Mouse (Mus musculus) limb, embryonic 15.5 days (tissue): ENCODE measurements around the gene Ephb2. TPM values are rescaled to one million over a fixed set of nuclear protein-coding genes. Genes with fewer than 3 reads are reported as not detected.

Experiments
- ATAC-seq: fragments of 200-750 bp; cut with Nextera tagmentation; 2 replicates; pipeline ENCODE4 v1.8.0; 2017; ENCODE audit warnings: low read depth, moderate TSS enrichment; ENCODE audit not compliant: insufficient number of reproducible peaks, low FRiP score, low TSS enrichment
- H3K27ac ChIP-seq: fragments of 300-500 bp; sonication (generic); 2 replicates; pipeline ENCODE4 v1.5.1; 2015; ENCODE audit warnings: moderate library complexity, mild to moderate bottlenecking, inconsistent platforms
- H3K27me3 ChIP-seq: fragments of 300-500 bp; sonication (generic); 2 replicates; pipeline ENCODE4 v1.6.1; 2015; ENCODE audit warnings: inconsistent platforms
- H3K36me3 ChIP-seq: fragments of 300-500 bp; sonication (generic); 2 replicates; pipeline ENCODE4 v1.6.1; 2015; ENCODE audit warnings: inconsistent platforms
- H3K4me1 ChIP-seq: fragments of 300-500 bp; sonication (generic); 2 replicates; pipeline ENCODE4 v1.6.1; 2015; ENCODE audit warnings: inconsistent platforms
- H3K4me2 ChIP-seq: fragments of 300-500 bp; sonication (generic); 2 replicates; pipeline ENCODE4 v1.6.1; 2015; ENCODE audit warnings: mild to moderate bottlenecking, inconsistent platforms
- H3K4me3 ChIP-seq: fragments of 300-500 bp; sonication (generic); 2 replicates; pipeline ENCODE4 v1.5.1; 2015; ENCODE audit warnings: mild to moderate bottlenecking, inconsistent platforms
- H3K9ac ChIP-seq: fragments of 300-500 bp; sonication (generic); 2 replicates; pipeline ENCODE4 v1.6.1; 2015; ENCODE audit warnings: inconsistent platforms
- H3K9me3 ChIP-seq: fragments of 300-500 bp; sonication (generic); 2 replicates; pipeline ENCODE4 v1.6.1; 2016; ENCODE audit warnings: inconsistent platforms
- WGBS: fragments of 180-500 bp; shearing (Covaris S2); methylation state at CpG from one replicate; pipeline ENCODE4 v1.1.7; 2015; 5-methylcytosine and 5-hydroxymethylcytosine counted together
- polyA plus RNA-seq: library from polyadenylated mRNA; unstranded; fragments of >200 nt; fragmentation: Nextera tagmentation; extraction: Ambion mirVana; gene quantifications from 2 replicates; pipeline ENCODE4 v1.2.1, GENCODE M21; 2015

Ephb2 gene
- polyA plus RNA-seq, 1 experiment from 2014 or later: 11.3 TPM

- Histone ChIP-seq H3K4me1 (peaks cover 29% of the 10 kb centered on the region), H3K4me3 (no peak overlapping the region), H3K4me2 (no peak overlapping the region), H3K9me3 (no peaks in the 10 kb centered on the region), H3K9ac (no peak overlapping the region), H3K27me3 (no peaks in the 10 kb centered on the region), H3K36me3 (no peaks in the 10 kb centered on the region), H3K27ac (peak overlapping the region; percentile 11; the same call in 1 of the 2 replicates)
- no peak for ATAC-seq
- WGBS: 31% methylated on average over 16 of the region's 17 CpGs
Measured at GRCm38 (mm10) chr4:136722361-136723082, 113.3 kb downstream of the Ephb2 start.

GRCm38 (mm10) chr4:136721937-136722336 is 113.9 kb downstream of the Ephb2 start:
- no peak overlapping the region for H3K4me2 ChIP-seq
- no peak overlapping the region for H3K4me3 ChIP-seq
- H3K27me3 ChIP-seq: no peaks in the 10 kb centered on the region
- H3K9ac ChIP-seq: no peak overlapping the region
- no peak for ATAC-seq
- H3K36me3 ChIP-seq: no peaks in the 10 kb centered on the region
- H3K27ac ChIP-seq: no peak overlapping the region
- 53% methylated on average over 3 of the region's 3 CpGs for WGBS
- peaks cover 29% of the 10 kb centered on the region for H3K4me1 ChIP-seq
- H3K9me3 ChIP-seq: no peaks in the 10 kb centered on the region

- WGBS: 71% methylated on average over 9 of the region's 9 CpGs
- H3K9ac ChIP-seq: no peak overlapping the region
- no peaks in the 10 kb centered on the region for H3K36me3 ChIP-seq
- no peaks in the 10 kb centered on the region for H3K9me3 ChIP-seq
- no peak overlapping the region for H3K4me2 ChIP-seq
- H3K27me3 ChIP-seq: no peaks in the 10 kb centered on the region
- H3K27ac ChIP-seq: no peak overlapping the region
- no peak for ATAC-seq
- no peak overlapping the region for H3K4me3 ChIP-seq
- peaks cover 31% of the 10 kb centered on the region for H3K4me1 ChIP-seq
Measured at GRCm38 (mm10) chr4:136720025-136720424, 115.8 kb downstream of the Ephb2 start.

GRCm38 (mm10) chr4:136718193-136718986 is 117.4 kb downstream of the Ephb2 start:
- H3K27me3 ChIP-seq: no peaks in the 10 kb centered on the region
- H3K4me3 ChIP-seq: no peak overlapping the region
- ATAC-seq: no peak
- 75% methylated on average over 14 of the region's 14 CpGs for WGBS
- H3K9ac ChIP-seq: no peak overlapping the region
- H3K27ac ChIP-seq: no peak overlapping the region
- H3K4me1 ChIP-seq: peaks cover 29% of the 10 kb centered on the region; the same call in 1 of the 2 replicates
- no peaks in the 10 kb centered on the region for H3K36me3 ChIP-seq
- H3K4me2 ChIP-seq: no peak overlapping the region
- H3K9me3 ChIP-seq: no peaks in the 10 kb centered on the region

- Histone ChIP-seq H3K27ac (no peak overlapping the region), H3K4me2 (no peak overlapping the region), H3K36me3 (no peaks in the 10 kb centered on the region), H3K4me1 (peaks cover 25% of the 10 kb centered on the region), H3K9ac (no peak overlapping the region), H3K4me3 (no peak overlapping the region), H3K27me3 (no peaks in the 10 kb centered on the region), H3K9me3 (no peaks in the 10 kb centered on the region)
- ATAC-seq: no peak
- WGBS: 68% methylated on average over 7 of the region's 7 CpGs
Measured at GRCm38 (mm10) chr4:136716561-136716972, 119.2 kb downstream of the Ephb2 start.

GRCm38 (mm10) chr4:136714530-136714929 is 121.3 kb downstream of the Ephb2 start:
- no peak overlapping the region for H3K4me2 ChIP-seq
- WGBS: 37% methylated on average over 6 of the region's 6 CpGs

GRCm38 (mm10) chr4:136713889-136714288 is 121.9 kb downstream of the Ephb2 start:
- 89% methylated on average over 7 of the region's 7 CpGs for WGBS
- Histone ChIP-seq H3K4me2 (no peak overlapping the region), H3K9ac (no peak overlapping the region), H3K4me1 (peaks cover 24% of the 10 kb centered on the region), H3K9me3 (no peaks in the 10 kb centered on the region), H3K27me3 (no peaks in the 10 kb centered on the region), H3K4me3 (no peak overlapping the region), H3K36me3 (no peaks in the 10 kb centered on the region), H3K27ac (no peak overlapping the region)
- ATAC-seq: no peak

More at GRCm38 (mm10) chr4:136714530-136714929, 121.3 kb downstream of the Ephb2 start:
- H3K4me1 ChIP-seq: peaks cover 22% of the 10 kb centered on the region
- no peak for ATAC-seq
- H3K36me3 ChIP-seq: no peaks in the 10 kb centered on the region
- no peak overlapping the region for H3K4me3 ChIP-seq
- no peak overlapping the region for H3K9ac ChIP-seq
- no peaks in the 10 kb centered on the region for H3K27me3 ChIP-seq
- no peaks in the 10 kb centered on the region for H3K9me3 ChIP-seq
- no peak overlapping the region for H3K27ac ChIP-seq

- no peaks in the 10 kb centered on the region for H3K27me3 ChIP-seq
- H3K36me3 ChIP-seq: no peaks in the 10 kb centered on the region
- no peak overlapping the region for H3K9ac ChIP-seq
- ATAC-seq: no peak
- H3K4me1 ChIP-seq: peaks cover 29% of the 10 kb centered on the region
- H3K9me3 ChIP-seq: no peaks in the 10 kb centered on the region
- H3K4me2 ChIP-seq: no peak overlapping the region
- H3K27ac ChIP-seq: no peak overlapping the region
- WGBS: 70% methylated on average over 3 of the region's 3 CpGs
- H3K4me3 ChIP-seq: no peak overlapping the region
Measured at GRCm38 (mm10) chr4:136713431-136713830, 122.4 kb downstream of the Ephb2 start.

- H3K27ac ChIP-seq: 0 out of 2 replicates have a peak overlapping the region, but pooled peaks have one; percentile 3
- H3K36me3 ChIP-seq: no peaks in the 10 kb centered on the region
- H3K4me1 ChIP-seq: peaks cover 31% of the 10 kb centered on the region
- no peak overlapping the region for H3K4me2 ChIP-seq
- no peak overlapping the region for H3K9ac ChIP-seq
- ATAC-seq: no peak
- H3K4me3 ChIP-seq: no peak overlapping the region
- 39% methylated on average over 20 of the region's 20 CpGs for WGBS
- no peaks in the 10 kb centered on the region for H3K9me3 ChIP-seq
- H3K27me3 ChIP-seq: no peaks in the 10 kb centered on the region
Measured at GRCm38 (mm10) chr4:136711985-136712768, 123.6 kb downstream of the Ephb2 start.

- 97% methylated on average over 9 of the region's 9 CpGs for WGBS
- Histone ChIP-seq H3K27ac (no peak overlapping the region), H3K4me1 (peaks cover 23% of the 10 kb centered on the region), H3K27me3 (no peaks in the 10 kb centered on the region), H3K4me3 (no peak overlapping the region), H3K4me2 (no peak overlapping the region), H3K36me3 (no peaks in the 10 kb centered on the region), H3K9me3 (no peaks in the 10 kb centered on the region), H3K9ac (no peak overlapping the region)
- no peak for ATAC-seq
Measured at GRCm38 (mm10) chr4:136710345-136710744, 125.4 kb downstream of the Ephb2 start.

- WGBS: 67% methylated on average over 2 of the region's 2 CpGs
- Histone ChIP-seq H3K27me3 (no peaks in the 10 kb centered on the region), H3K9me3 (no peaks in the 10 kb centered on the region), H3K36me3 (no peaks in the 10 kb centered on the region), H3K27ac (no peak overlapping the region), H3K4me1 (peaks cover 26% of the 10 kb centered on the region), H3K9ac (no peak overlapping the region), H3K4me3 (no peak overlapping the region), H3K4me2 (no peak overlapping the region)
- ATAC-seq: no peak
Measured at GRCm38 (mm10) chr4:136708956-136709355, 126.8 kb downstream of the Ephb2 start.
